Comparison of ENCODE assay signal across 10 mouse cellular contexts in genomic region chr2:32784048-32784681, GRCm38 (mm10). TPM values are rescaled to one million over a fixed set of nuclear protein-coding genes. Genes with fewer than 3 reads are reported as not detected.
A peak's percentile ranks its signal among the peaks of the same experiment; 100 is the strongest.
DNase-seq lines count a peak whose midpoint lies in the region; ATAC-seq lines count a peak whose summit lies in the region.
"Had no signal": no experiment of that assay in that cellular context is flagged by ENCODE, and none has a peak within 500 bp of the region (broad histone marks: within the 10 kb centered on the region; RNA-seq: fewer than 3 reads in every experiment).

TSS of gene Cfap157 (minus strand) at chr2:32784428.

- 71% methylated on average over 4 of the region's 4 CpGs for WGBS in hindbrain, embryonic 13.5 days
- WGBS in hindbrain, embryonic 12.5 days: 69% methylated on average over 4 of the region's 4 CpGs
- WGBS in embryonic facial prominence, embryonic 14.5 days: 56% methylated on average over 4 of the region's 4 CpGs
- 68% methylated on average over 4 of the region's 4 CpGs for WGBS in hindbrain, embryonic 14.5 days

- no peaks in the 10 kb centered on the region for H3K9me3 ChIP-seq in hindbrain, embryonic 13.5 days
- H3K9me3 ChIP-seq in hindbrain, embryonic 12.5 days (replicated peaks): no peaks in the 10 kb centered on the region
- H3K9me3 ChIP-seq in embryonic facial prominence, embryonic 14.5 days (ENCODE audit: control insufficient read depth, low read length): no peaks in the 10 kb centered on the region
- H3K9me3 ChIP-seq in hindbrain, embryonic 14.5 days (ENCODE audit: control insufficient read depth, low read length): no peaks in the 10 kb centered on the region
- H3K9me3 ChIP-seq: neural tube, embryonic 13.5 days had no signal

- no peak within 1 kb of the TSS; the same call in 1 of the 2 replicates for H3K27ac ChIP-seq in hindbrain, embryonic 13.5 days
- no peak within 1 kb of the TSS for H3K27ac ChIP-seq in hindbrain, embryonic 12.5 days
- no peak within 1 kb of the TSS; the same call in 1 of the 2 replicates for H3K27ac ChIP-seq in embryonic facial prominence, embryonic 14.5 days (replicated peaks; ENCODE audit: low read depth, low read length)
- H3K27ac ChIP-seq in hindbrain, embryonic 14.5 days: no peak within 1 kb of the TSS
- H3K27ac ChIP-seq: neural tube, embryonic 13.5 days had no signal

- peaks cover 13% of the 10 kb centered on the region for H3K36me3 ChIP-seq in hindbrain, embryonic 13.5 days
- H3K36me3 ChIP-seq in hindbrain, embryonic 12.5 days: peaks cover 10% of the 10 kb centered on the region; the same call in 1 of the 2 replicates
- no peaks in the 10 kb centered on the region for H3K36me3 ChIP-seq in embryonic facial prominence, embryonic 14.5 days (ENCODE audit: control insufficient read depth, insufficient read depth, low read length)
- peaks cover 7% of the 10 kb centered on the region for H3K36me3 ChIP-seq in hindbrain, embryonic 14.5 days (replicated peaks; ENCODE audit: control insufficient read depth, insufficient read depth)

- DNase-seq in embryonic facial prominence, embryonic 14.5 days (ENCODE audit: low spot score): peak; percentile 40
- peak; percentile 44 for DNase-seq in hindbrain, embryonic 14.5 days (ENCODE audit: low spot score)
- peak; percentile 71 for DNase-seq in lung, postnatal 36 days
- DNase-seq in layer of hippocampus, adult 8-10 months (ENCODE audit: low spot score in 2 of 2): no peak
- DNase-seq in right cerebral cortex, adult 18-20 months: no peak
- DNase-seq in thymus, postnatal 4 days: no peak
- DNase-seq: thymus, postnatal 36 days had no signal

- peak within 1 kb of the TSS; percentile 46; the same call in 1 of the 2 replicates for H3K9ac ChIP-seq in hindbrain, embryonic 13.5 days
- H3K9ac ChIP-seq in hindbrain, embryonic 12.5 days: no peak within 1 kb of the TSS
- no peak within 1 kb of the TSS for H3K9ac ChIP-seq in embryonic facial prominence, embryonic 14.5 days (ENCODE audit: low read depth, low read length)
- H3K9ac ChIP-seq in hindbrain, embryonic 14.5 days: no peak within 1 kb of the TSS
- H3K9ac ChIP-seq: neural tube, embryonic 13.5 days had no signal

- 0 out of 2 replicates have a peak, but pooled peaks cover 5% of the 10 kb centered on the region for H3K4me1 ChIP-seq in hindbrain, embryonic 13.5 days (replicated peaks)
- H3K4me1 ChIP-seq in hindbrain, embryonic 12.5 days: no peaks in the 10 kb centered on the region; the same call in 1 of the 2 replicates
- no peaks in the 10 kb centered on the region for H3K4me1 ChIP-seq in embryonic facial prominence, embryonic 14.5 days (ENCODE audit: control insufficient read depth, insufficient read depth, low read length)
- no peaks in the 10 kb centered on the region; the same call in 1 of the 2 replicates for H3K4me1 ChIP-seq in hindbrain, embryonic 14.5 days (replicated peaks; ENCODE audit: control insufficient read depth, insufficient read depth, low read length)

- no peak within 1 kb of the TSS for H3K4me2 ChIP-seq in hindbrain, embryonic 13.5 days
- no peak within 1 kb of the TSS for H3K4me2 ChIP-seq in hindbrain, embryonic 12.5 days (replicated peaks)
- H3K4me2 ChIP-seq in embryonic facial prominence, embryonic 14.5 days (ENCODE audit: low read depth, low read length): no peak within 1 kb of the TSS
- H3K4me2 ChIP-seq in hindbrain, embryonic 14.5 days (replicated peaks): no peak within 1 kb of the TSS
- H3K4me2 ChIP-seq: neural tube, embryonic 13.5 days had no signal

- H3K4me3 ChIP-seq in hindbrain, embryonic 13.5 days: no peak within 1 kb of the TSS
- no peak within 1 kb of the TSS for H3K4me3 ChIP-seq in hindbrain, embryonic 12.5 days
- no peak within 1 kb of the TSS for H3K4me3 ChIP-seq in embryonic facial prominence, embryonic 14.5 days (ENCODE audit: low read depth, low read length)
- no peak within 1 kb of the TSS for H3K4me3 ChIP-seq in hindbrain, embryonic 14.5 days (replicated peaks; ENCODE audit: low read length)
- H3K4me3 ChIP-seq: neural tube, embryonic 13.5 days had no signal

- H3K27me3 ChIP-seq in hindbrain, embryonic 13.5 days: no peaks in the 10 kb centered on the region
- H3K27me3 ChIP-seq in hindbrain, embryonic 12.5 days: no peaks in the 10 kb centered on the region
- no peaks in the 10 kb centered on the region for H3K27me3 ChIP-seq in embryonic facial prominence, embryonic 14.5 days (replicated peaks; ENCODE audit: control insufficient read depth, insufficient read depth, low read length)
- H3K27me3 ChIP-seq in hindbrain, embryonic 14.5 days (ENCODE audit: control insufficient read depth, insufficient read depth, low read length): no peaks in the 10 kb centered on the region
- H3K27me3 ChIP-seq: neural tube, embryonic 13.5 days had no signal

- no peak for ATAC-seq in hindbrain, embryonic 13.5 days (ENCODE audit: low FRiP score)
- ATAC-seq in hindbrain, embryonic 12.5 days (ENCODE audit: low FRiP score): no peak
- ATAC-seq in embryonic facial prominence, embryonic 14.5 days (ENCODE audit: low read depth): no peak
- no peak for ATAC-seq in hindbrain, embryonic 14.5 days (ENCODE audit: low FRiP score)

RNA-seq across cellular contexts. Expression of gene Cfap157, which starts in this region (rescaled TPM):
- polyA plus RNA-seq in hindbrain, embryonic 13.5 days (2015; fragmentation: Nextera tagmentation; extraction: Ambion mirVana): 1.0 and 1.5 TPM in 2 replicates
- polyA plus RNA-seq in hindbrain, embryonic 12.5 days (2016; fragmentation: Nextera tagmentation; extraction: Ambion mirVana): 0.85 and 1.5 TPM in 2 replicates
- polyA plus RNA-seq in embryonic facial prominence, embryonic 14.5 days (2014; fragmentation: Nextera tagmentation; extraction: Ambion mirVana): 0.20 and 0.63 TPM in 2 replicates
- 0.42 and 1.2 TPM in 2 replicates for polyA plus RNA-seq in hindbrain, embryonic 14.5 days (2014; fragmentation: Nextera tagmentation; extraction: Ambion mirVana)
- 1 to 10 TPM in 3 of 4 experiments, under 1 TPM in 1; 0.66 to 1.9 (median 1.2) TPM for total RNA-seq in layer of hippocampus, adult 8-10 months (2022)

Comparison
In these comparisons a context has a peak if more than half of its experiments do, and no peak if none do; other contexts are left out.
1. Peak in DNase-seq in embryonic facial prominence, embryonic 14.5 days; RNA of the gene not detected or under 1 TPM.
2. DNase-seq: peak in hindbrain, embryonic 14.5 days (single experiment) and lung, postnatal 36 days (single experiment); none in layer of hippocampus, adult 8-10 months (0 of 2), right cerebral cortex, adult 18-20 months (single experiment) and thymus, postnatal 4 days (single experiment).